Mouse (Mus musculus) megakaryocyte, embryonic 14.5 days (primary cell): Measurements from ENCODE around the gene Bend7. TPM values are rescaled to one million over a fixed set of nuclear protein-coding genes. Genes with fewer than 3 reads are reported as not detected.

Experiments
- H3K27me3 ChIP-seq: replicated peaks from 2 replicates; pipeline ENCODE3; 2012; ENCODE audit warnings: inconsistent platforms
- H3K36me3 ChIP-seq: replicated peaks from 2 replicates; pipeline ENCODE3; 2012; ENCODE audit warnings: low read length, inconsistent platforms, mixed read lengths
- H3K4me1 ChIP-seq: 2 replicates; pipeline ENCODE4 v1.6.1; 2012; ENCODE audit warnings: inconsistent platforms
- H3K4me3 ChIP-seq: replicated peaks from 2 replicates; pipeline ENCODE3; 2012; ENCODE audit warnings: moderate library complexity, mild to moderate bottlenecking, inconsistent platforms
- H3K9me3 ChIP-seq: 2 replicates; pipeline ENCODE4 v1.6.1; 2012; ENCODE audit warnings: inconsistent platforms
- FLI1 ChIP-seq: IDR thresholded peaks from 2 replicates; pipeline ENCODE4 v1.6.1; 2012; ENCODE audit warnings: low read length, inconsistent platforms, mixed read lengths
- GATA1 ChIP-seq: IDR thresholded peaks from 3 replicates; pipeline ENCODE4 v1.6.1; 2012; ENCODE audit warnings: mixed read lengths, low read length, inconsistent platforms, borderline replicate concordance
- polyA plus RNA-seq: library from polyadenylated mRNA; stranded (reverse); fragments of >175 nt; gene quantifications from 2 replicates; pipeline ENCODE4 v1.2.3, GENCODE M21; 2012; ENCODE audit warnings: low replicate concordance; ENCODE audit not compliant: insufficient read depth

Gene Bend7
- polyA plus RNA-seq, 1 experiment: not detected

- TF ChIP-seq FLI1 (no peak), GATA1 (no peak)
- peaks cover 6% of the 10 kb centered on the region for H3K27me3 ChIP-seq
- peaks cover 3% of the 10 kb centered on the region; the same call in 1 of the 2 replicates for H3K4me1 ChIP-seq
- H3K9me3 ChIP-seq: no peaks in the 10 kb centered on the region
- H3K36me3 ChIP-seq: no peaks in the 10 kb centered on the region
- no peak overlapping the region for H3K4me3 ChIP-seq
Observed at GRCm38 (mm10) chr2:4736095-4736797, 18.6 kb downstream of the Bend7 start.

- H3K4me1 ChIP-seq: peaks cover 5% of the 10 kb centered on the region; the same call in 1 of the 2 replicates
- H3K9me3 ChIP-seq: no peaks in the 10 kb centered on the region
- TF ChIP-seq FLI1: no peak
- no peak for TF ChIP-seq GATA1
- no peaks in the 10 kb centered on the region for H3K36me3 ChIP-seq
- H3K4me3 ChIP-seq: no peak overlapping the region
- H3K27me3 ChIP-seq: peaks cover 7% of the 10 kb centered on the region
Observed at GRCm38 (mm10) chr2:4736798-4737155, 19.1 kb downstream of the Bend7 start.

GRCm38 (mm10) chr2:4751918-4752317 lies 34.3 kb downstream of the Bend7 start:
- H3K9me3 ChIP-seq: no peaks in the 10 kb centered on the region
- no peaks in the 10 kb centered on the region for H3K36me3 ChIP-seq
- H3K4me1 ChIP-seq: no peaks in the 10 kb centered on the region
- H3K27me3 ChIP-seq: no peaks in the 10 kb centered on the region
- no peak overlapping the region for H3K4me3 ChIP-seq
- TF ChIP-seq GATA1 (no peak), FLI1 (no peak)

GRCm38 (mm10) chr2:4755716-4756115 lies 38.1 kb downstream of the Bend7 start:
- Histone ChIP-seq H3K4me1 (no peaks in the 10 kb centered on the region), H3K4me3 (no peak overlapping the region), H3K36me3 (no peaks in the 10 kb centered on the region), H3K9me3 (no peaks in the 10 kb centered on the region), H3K27me3 (no peaks in the 10 kb centered on the region)
- TF ChIP-seq GATA1: no peak

GRCm38 (mm10) chr2:4757218-4757617 lies 39.6 kb downstream of the Bend7 start:
- Histone ChIP-seq H3K36me3 (no peaks in the 10 kb centered on the region), H3K4me1 (no peaks in the 10 kb centered on the region), H3K27me3 (peaks cover 2% of the 10 kb centered on the region), H3K9me3 (no peaks in the 10 kb centered on the region), H3K4me3 (no peak overlapping the region)
- no peak for TF ChIP-seq FLI1

- H3K9me3 ChIP-seq: no peaks in the 10 kb centered on the region
- no peak overlapping the region for H3K4me3 ChIP-seq
- H3K27me3 ChIP-seq: peaks cover 4% of the 10 kb centered on the region
- H3K36me3 ChIP-seq: no peaks in the 10 kb centered on the region
- TF ChIP-seq GATA1 (no peak), FLI1 (no peak)
- no peaks in the 10 kb centered on the region for H3K4me1 ChIP-seq
Observed at GRCm38 (mm10) chr2:4760741-4761140, 43.1 kb downstream of the Bend7 start.

- TF ChIP-seq GATA1: no peak
- no peak for TF ChIP-seq FLI1
- H3K4me1 ChIP-seq: no peaks in the 10 kb centered on the region
- peaks cover 4% of the 10 kb centered on the region for H3K27me3 ChIP-seq
- H3K4me3 ChIP-seq: no peak overlapping the region
- H3K9me3 ChIP-seq: no peaks in the 10 kb centered on the region
- no peaks in the 10 kb centered on the region for H3K36me3 ChIP-seq
Observed at GRCm38 (mm10) chr2:4761906-4762305, 44.3 kb downstream of the Bend7 start.

GRCm38 (mm10) chr2:4764071-4764470 lies 46.4 kb downstream of the Bend7 start:
- TF ChIP-seq GATA1 (no peak), FLI1 (no peak)
- H3K4me1 ChIP-seq: no peaks in the 10 kb centered on the region
- peaks cover 4% of the 10 kb centered on the region for H3K27me3 ChIP-seq
- no peak overlapping the region for H3K4me3 ChIP-seq
- no peaks in the 10 kb centered on the region for H3K36me3 ChIP-seq
- H3K9me3 ChIP-seq: no peaks in the 10 kb centered on the region

GRCm38 (mm10) chr2:4770376-4770775 lies 52.7 kb downstream of the Bend7 start:
- Histone ChIP-seq H3K4me3 (no peak overlapping the region), H3K4me1 (no peaks in the 10 kb centered on the region), H3K27me3 (peaks cover under 1% of the 10 kb centered on the region), H3K36me3 (no peaks in the 10 kb centered on the region), H3K9me3 (no peaks in the 10 kb centered on the region)
- TF ChIP-seq FLI1: no peak
- no peak for TF ChIP-seq GATA1

GRCm38 (mm10) chr2:4773911-4774310 lies 56.3 kb downstream of the Bend7 start:
- Histone ChIP-seq H3K9me3 (no peaks in the 10 kb centered on the region), H3K36me3 (no peaks in the 10 kb centered on the region), H3K27me3 (no peaks in the 10 kb centered on the region), H3K4me3 (no peak overlapping the region), H3K4me1 (no peaks in the 10 kb centered on the region)
- TF ChIP-seq FLI1: no peak
- TF ChIP-seq GATA1: no peak

GRCm38 (mm10) chr2:4777291-4777690 lies 59.7 kb downstream of the Bend7 start:
- H3K4me1 ChIP-seq: no peaks in the 10 kb centered on the region

More at GRCm38 (mm10) chr2:4777291-4777690, 59.7 kb downstream of the Bend7 start:
- Histone ChIP-seq H3K9me3 (no peaks in the 10 kb centered on the region), H3K4me3 (no peak overlapping the region), H3K27me3 (peaks cover 2% of the 10 kb centered on the region), H3K36me3 (no peaks in the 10 kb centered on the region)
- TF ChIP-seq FLI1 (no peak), GATA1 (no peak)
